Mouse (Mus musculus) myocyte (in vitro differentiated cells): Measurements from ENCODE around the gene Timp2. TPM values are rescaled to one million over a fixed set of nuclear protein-coding genes. Genes with fewer than 3 reads are reported as not detected.

Experiments used
- H3K27me3 ChIP-seq: one replicate; pipeline ENCODE4 v1.6.1; 2011; ENCODE audit not compliant: control insufficient read depth, insufficient read depth, insufficient read length
- H3K36me3 ChIP-seq: one replicate; pipeline ENCODE4 v1.6.1; 2011; ENCODE audit not compliant: control insufficient read depth, insufficient read depth
- H3K4me2 ChIP-seq: one replicate; pipeline ENCODE4 v1.6.1; 2011; ENCODE audit warnings: low read depth, control low read depth
- H3K4me3 ChIP-seq: one replicate; pipeline ENCODE4 v1.5.1; 2011; ENCODE audit warnings: mild to moderate bottlenecking, control low read depth, moderate library complexity
- H3K79me2 ChIP-seq: one replicate; pipeline ENCODE4 v1.6.1; 2011; ENCODE audit not compliant: control insufficient read depth, insufficient read depth
- H3ac ChIP-seq: one replicate; pipeline ENCODE4 v1.6.1; 2011; ENCODE audit not compliant: control insufficient read depth, insufficient read length
- CEBPB ChIP-seq: IDR thresholded peaks from 2 replicates; pipeline ENCODE4 v1.6.1; 2011; ENCODE audit warnings: mild to moderate bottlenecking, moderate library complexity; ENCODE audit not compliant: poor library complexity, insufficient read depth, severe bottlenecking
- E2F4 ChIP-seq: IDR thresholded peaks from one replicate; pipeline ENCODE4 v1.6.1; 2011; ENCODE audit warnings: mild to moderate bottlenecking, control low read depth, moderate library complexity; ENCODE audit not compliant: insufficient read depth
- MAX ChIP-seq: IDR thresholded peaks from one replicate; pipeline ENCODE4 v1.6.1; 2011; ENCODE audit warnings: low read depth, mild to moderate bottlenecking, control low read depth
- MYOD1 ChIP-seq, 3 experiments: IDR thresholded peaks; one replicate each; pipeline ENCODE4 v1.6.1; 2011; ENCODE audit warnings: control low read depth in 2 of 3, low read depth in 2 of 3, mild to moderate bottlenecking in 2 of 3, moderate library complexity in 1 of 3; ENCODE audit not compliant: insufficient read length in 2 of 3, control insufficient read depth in 1 of 3
- MYOG ChIP-seq, 3 experiments: IDR thresholded peaks; one replicate each; pipeline ENCODE4 v1.6.1; 2011; ENCODE audit warnings: control low read depth in 2 of 3, low read depth in 2 of 3, mild to moderate bottlenecking in 2 of 3; ENCODE audit not compliant: insufficient read length in 2 of 3, control insufficient read depth in 1 of 3, insufficient read depth in 1 of 3
- POLR2A ChIP-seq: IDR thresholded peaks from one replicate; pipeline ENCODE4 v1.6.1; 2011; ENCODE audit warnings: low read depth, mild to moderate bottlenecking, control low read depth, moderate library complexity; ENCODE audit not compliant: insufficient read length
- POLR2AphosphoS2 ChIP-seq: IDR thresholded peaks from one replicate; pipeline ENCODE4 v1.6.1; 2011; ENCODE audit warnings: low read depth, control low read depth; ENCODE audit not compliant: insufficient read length
- REST ChIP-seq: IDR thresholded peaks from one replicate; pipeline ENCODE4 v1.6.1; 2011; ENCODE audit warnings: mild to moderate bottlenecking, control low read depth, moderate library complexity; ENCODE audit not compliant: insufficient read depth, insufficient read length
- SRF ChIP-seq: IDR thresholded peaks from one replicate; pipeline ENCODE4 v1.6.1; 2011; ENCODE audit warnings: low read depth; ENCODE audit not compliant: control insufficient read depth, insufficient read length
- TCF12 ChIP-seq: IDR thresholded peaks from one replicate; pipeline ENCODE4 v1.6.1; 2011; ENCODE audit warnings: mild to moderate bottlenecking, control low read depth; ENCODE audit not compliant: poor library complexity, insufficient read depth, severe bottlenecking
- TCF3 ChIP-seq: IDR thresholded peaks from one replicate; pipeline ENCODE4 v1.6.1; 2011; ENCODE audit warnings: low read depth, control low read depth; ENCODE audit not compliant: insufficient read length
- USF1 ChIP-seq: IDR thresholded peaks from one replicate; pipeline ENCODE4 v1.6.1; 2011; ENCODE audit warnings: low read depth, mild to moderate bottlenecking, control low read depth, moderate library complexity
- polyA plus RNA-seq: library from polyadenylated mRNA; unstranded; fragments of >200 nt; fragmentation: generic; extraction: Trizol; gene quantifications from one replicate; pipeline ENCODE4 v1.2.1, GENCODE M21; 2012; ENCODE audit warnings: missing spikeins

The Timp2 gene
- polyA plus RNA-seq, 1 experiment = 321 TPM

DNA sequence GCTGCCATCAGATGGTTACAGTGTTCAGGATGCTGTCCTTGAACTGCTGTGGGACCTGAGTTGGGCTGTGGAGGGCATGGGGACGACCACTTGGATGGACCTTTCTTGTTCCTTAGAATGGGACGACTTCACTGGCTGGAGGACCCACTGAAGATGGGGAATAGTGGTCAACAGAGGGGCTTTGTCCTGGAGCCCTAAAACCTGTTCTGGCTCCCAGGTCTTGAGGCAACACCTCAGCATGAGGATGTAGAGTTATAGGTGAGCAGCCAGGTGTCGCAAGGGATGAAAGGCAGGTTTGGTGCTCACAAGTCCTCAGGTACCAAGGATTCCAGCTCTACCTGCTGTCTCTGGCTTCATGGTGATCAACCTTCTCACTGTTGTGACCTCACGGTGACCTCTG lies 29.0 kb downstream of the Timp2 start:
- no peak overlapping the region for H3ac ChIP-seq
- TF ChIP-seq CEBPB (no peak), TCF3 (no peak), REST (no peak), POLR2A (no peak), POLR2AphosphoS2 (no peak), MAX (no peak), MYOG (IDR thresholded peaks at IDR 0.05; ENCODE audit: control insufficient read depth in 1 of 3, insufficient read depth in 1 of 3, insufficient read length in 2 of 3, low read depth in 2 of 3) (no peak), MYOD1 (IDR thresholded peaks at IDR 0.05; ENCODE audit: control insufficient read depth in 1 of 3, insufficient read length in 2 of 3, low read depth in 2 of 3) (no peak), E2F4 (no peak), SRF (no peak), USF1 (no peak), TCF12 (no peak)
- peak overlapping the region; percentile 69 for H3K4me2 ChIP-seq
- H3K36me3 ChIP-seq = no peaks in the 10 kb centered on the region
- no peak overlapping the region for H3K4me3 ChIP-seq
- peaks cover 46% of the 10 kb centered on the region for H3K79me2 ChIP-seq
- no peaks in the 10 kb centered on the region for H3K27me3 ChIP-seq

- H3ac ChIP-seq = no peak overlapping the region
- H3K27me3 ChIP-seq = no peaks in the 10 kb centered on the region
- H3K4me3 ChIP-seq = no peak overlapping the region
- H3K79me2 ChIP-seq = peaks cover 50% of the 10 kb centered on the region
- peak overlapping the region; percentile 49 for H3K4me2 ChIP-seq
- peak in 1 of 3 experiments; percentile 26 for TF ChIP-seq MYOD1 (IDR thresholded peaks at IDR 0.05; ENCODE audit: control insufficient read depth in 1 of 3, insufficient read length in 2 of 3, low read depth in 2 of 3)
- no peak for TF ChIP-seq E2F4
- no peak for TF ChIP-seq TCF12
- TF ChIP-seq POLR2A = no peak
- no peak for TF ChIP-seq TCF3
- no peak for TF ChIP-seq REST
- H3K36me3 ChIP-seq = peaks cover 7% of the 10 kb centered on the region
These were observed 31.0 kb downstream of the Timp2 start for GRCm38 (mm10) chr11:118324541-118324940.

GRCm38 (mm10) chr11:118323974-118324373 lies 31.6 kb downstream of the Timp2 start:
- Histone ChIP-seq H3K79me2 (peaks cover 50% of the 10 kb centered on the region), H3K36me3 (peaks cover 13% of the 10 kb centered on the region), H3K4me3 (no peak overlapping the region), H3K27me3 (no peaks in the 10 kb centered on the region), H3K4me2 (peak overlapping the region; percentile 49), H3ac (no peak overlapping the region)
- TF ChIP-seq POLR2AphosphoS2 (no peak), MYOD1 (IDR thresholded peaks at IDR 0.05; ENCODE audit: control insufficient read depth in 1 of 3, insufficient read length in 2 of 3, low read depth in 2 of 3) (no peak), REST (no peak), TCF3 (no peak), MYOG (IDR thresholded peaks at IDR 0.05; ENCODE audit: control insufficient read depth in 1 of 3, insufficient read depth in 1 of 3, insufficient read length in 2 of 3, low read depth in 2 of 3) (no peak), CEBPB (no peak), SRF (no peak), MAX (no peak), USF1 (no peak), POLR2A (no peak), E2F4 (no peak), TCF12 (no peak)

GRCm38 (mm10) chr11:118322647-118323046 lies 32.9 kb downstream of the Timp2 start:
- H3K27me3 ChIP-seq = no peaks in the 10 kb centered on the region
- peaks cover 50% of the 10 kb centered on the region for H3K79me2 ChIP-seq
- TF ChIP-seq MYOD1 (IDR thresholded peaks at IDR 0.05; ENCODE audit: control insufficient read depth in 1 of 3, insufficient read length in 2 of 3, low read depth in 2 of 3) (peak in 1 of 3 experiments; percentile 19), TCF12 (no peak)
- no peak overlapping the region for H3K4me3 ChIP-seq
- H3K4me2 ChIP-seq = peak overlapping the region; percentile 7
- H3ac ChIP-seq = no peak overlapping the region
- H3K36me3 ChIP-seq = peaks cover 25% of the 10 kb centered on the region

DNA sequence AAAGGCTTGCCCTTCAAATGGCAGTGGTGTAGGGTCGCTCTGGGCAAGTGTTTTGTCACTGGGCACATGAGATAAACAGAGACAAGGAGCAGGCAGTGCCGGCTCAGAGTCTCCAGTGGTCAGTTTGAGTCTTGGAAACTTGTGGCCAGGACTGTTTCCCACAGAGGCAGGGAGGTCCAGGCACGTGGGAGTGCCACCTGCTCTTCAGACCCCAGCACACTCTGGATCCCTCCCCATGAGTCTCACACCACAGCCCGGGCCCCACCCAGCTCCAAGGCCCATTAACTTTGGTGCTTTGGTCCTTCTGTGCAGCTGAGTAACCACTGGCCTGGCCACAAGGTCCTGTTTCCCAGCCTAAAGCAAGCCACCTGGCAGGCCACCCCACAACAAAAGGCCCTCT lies 33.6 kb downstream of the Timp2 start:
- Histone ChIP-seq H3K36me3 (peaks cover 25% of the 10 kb centered on the region), H3ac (no peak overlapping the region), H3K4me3 (no peak overlapping the region), H3K4me2 (peak overlapping the region; percentile 57), H3K27me3 (no peaks in the 10 kb centered on the region), H3K79me2 (peaks cover 50% of the 10 kb centered on the region)
- no peak for TF ChIP-seq REST
- peak; percentile 53 to 96 (median 78) for TF ChIP-seq MYOG (IDR thresholded peaks at IDR 0.05; ENCODE audit: control insufficient read depth in 1 of 3, insufficient read depth in 1 of 3, insufficient read length in 2 of 3, low read depth in 2 of 3)
- peak in 2 of 3 experiments; percentile 85 to 94 for TF ChIP-seq MYOD1 (IDR thresholded peaks at IDR 0.05; ENCODE audit: control insufficient read depth in 1 of 3, insufficient read length in 2 of 3, low read depth in 2 of 3)
- peak; percentile 67 for TF ChIP-seq TCF12
- peak; percentile 6 for TF ChIP-seq POLR2A
- TF ChIP-seq TCF3 = peak; percentile 83
- TF ChIP-seq MAX = no peak
- TF ChIP-seq USF1 = peak; percentile 46
